12 mouse cellular contexts compared by ENCODE assay signal in the genomic region with DNA sequence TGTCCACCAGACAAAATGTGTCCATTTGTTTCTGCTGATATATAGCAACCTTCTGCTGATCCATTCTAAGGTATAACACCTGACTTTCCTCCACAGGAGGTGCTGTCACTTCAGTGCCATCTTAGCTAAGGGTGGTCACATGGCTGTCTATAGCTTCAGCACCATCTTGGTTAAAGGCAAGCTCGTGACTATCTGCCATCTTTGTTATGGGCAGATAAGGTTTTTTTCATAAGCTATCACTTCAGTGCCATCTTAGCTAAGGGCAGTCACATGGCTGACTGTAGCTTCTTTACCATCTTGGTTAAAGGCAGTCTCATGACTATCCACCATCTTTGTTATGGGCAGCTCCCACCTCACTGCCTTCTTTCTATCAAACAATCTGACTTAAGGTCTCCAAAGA. TPM values are rescaled to one million over a fixed set of nuclear protein-coding genes. Genes with fewer than 3 reads are reported as not detected.
A peak's percentile ranks its signal among the peaks of the same experiment; 100 is the strongest.
DNase-seq lines count a peak whose midpoint lies in the region; ATAC-seq and TF ChIP-seq lines count a peak whose summit lies in the region.
"Had no signal": no experiment of that assay in that cellular context is flagged by ENCODE, and none has a peak within 500 bp of the region (broad histone marks: within the 10 kb centered on the region; RNA-seq: fewer than 3 reads in every experiment).

No protein-coding gene starts in this region.

- ATAC-seq in liver, embryonic 11.5 days (replicated peaks; ENCODE audit: low FRiP score): peak; percentile 49; the same call in 1 of the 2 replicates
- peak; percentile 87 for ATAC-seq in hindbrain, embryonic 12.5 days (ENCODE audit: low FRiP score)
- ATAC-seq in neural tube, embryonic 14.5 days (ENCODE audit: low read depth): peak; percentile 93

- H3K27me3 ChIP-seq in liver, embryonic 11.5 days (replicated peaks; ENCODE audit: control insufficient read depth, insufficient read depth, low read length): no peaks in the 10 kb centered on the region
- peaks cover 3 to 11% of the 10 kb centered on the region in 2 experiments; a peak in 3 of 4 replicates for H3K27me3 ChIP-seq in MEL (ENCODE audit: control insufficient read depth in 1 of 2, insufficient read depth in 2 of 2, low read length in 2 of 2)
- no peaks in the 10 kb centered on the region for H3K27me3 ChIP-seq in hindbrain, embryonic 12.5 days
- no peaks in the 10 kb centered on the region for H3K27me3 ChIP-seq in neural tube, embryonic 14.5 days (ENCODE audit: control insufficient read depth, insufficient read depth, low read length)
- H3K27me3 ChIP-seq: heart, embryonic 12.5 days had no signal

- no peaks in the 10 kb centered on the region for H3K9me3 ChIP-seq in liver, embryonic 11.5 days (ENCODE audit: control insufficient read depth, low read length)
- no peaks in the 10 kb centered on the region for H3K9me3 ChIP-seq in MEL (replicated peaks; ENCODE audit: insufficient read depth, low read length)
- H3K9me3 ChIP-seq in hindbrain, embryonic 12.5 days (replicated peaks): no peaks in the 10 kb centered on the region
- H3K9me3 ChIP-seq in neural tube, embryonic 14.5 days (ENCODE audit: control insufficient read depth, low read length): no peaks in the 10 kb centered on the region
- H3K9me3 ChIP-seq: heart, embryonic 12.5 days had no signal

- no peak for TF ChIP-seq CTCF in MEL (IDR thresholded peaks at IDR 0.05 in 2 of 3, conservative IDR thresholded peaks at IDR 0.05 in 1 of 3; ENCODE audit: control insufficient read depth in 1 of 3, insufficient read depth in 1 of 3, low read depth in 2 of 3, low read length in 3 of 3, poor library complexity in 1 of 3, severe bottlenecking in 1 of 3)

- no peak overlapping the region for H3K27ac ChIP-seq in liver, embryonic 11.5 days (ENCODE audit: low read depth, low read length)
- no peak overlapping the region for H3K27ac ChIP-seq in MEL (ENCODE audit: control insufficient read depth, low read depth, low read length)
- no peak overlapping the region for H3K27ac ChIP-seq in hindbrain, embryonic 12.5 days
- H3K27ac ChIP-seq in neural tube, embryonic 14.5 days (ENCODE audit: low read depth, low read length): no peak overlapping the region

- TF ChIP-seq EP300 in MEL (IDR thresholded peaks at IDR 0.05; ENCODE audit: low read depth in 1 of 2, low read length in 2 of 2): no peak

- DNase-seq in liver, embryonic 11.5 days (ENCODE audit: low spot score): no peak
- no peak for DNase-seq in liver
- peak; percentile 73 for DNase-seq in MEL (ENCODE audit: low read depth, low spot score)
- DNase-seq in urinary bladder, postnatal 4 days (ENCODE audit: low spot score in 2 of 2): no peak
- no peak for DNase-seq in c-Kit-positive CD71-positive TER-119-positive erythroid progenitor cells, embryonic 14.5 days (ENCODE audit: low spot score)
- DNase-seq in cerebellum, adult 9-10 months: no peak
- DNase-seq: cerebellum, adult 18-20 months had no signal

- H3K79me2 ChIP-seq in MEL (ENCODE audit: control insufficient read depth, insufficient read depth, low read length, poor library complexity): no peaks in the 10 kb centered on the region

- 59% methylated on average over 1 of the region's 1 CpGs for WGBS in liver, embryonic 11.5 days
- 78% methylated on average over 1 of the region's 1 CpGs for WGBS in hindbrain, embryonic 12.5 days
- 78% methylated on average over 1 of the region's 1 CpGs for WGBS in neural tube, embryonic 14.5 days

- no peak for TF ChIP-seq POLR2A in MEL (IDR thresholded peaks at IDR 0.05; ENCODE audit: control insufficient read depth in 1 of 2, insufficient read depth in 1 of 2, low read depth in 1 of 2, low read length in 2 of 2, poor library complexity in 1 of 2)

- no peaks in the 10 kb centered on the region for H3K4me1 ChIP-seq in liver, embryonic 11.5 days (replicated peaks; ENCODE audit: control insufficient read depth, insufficient read depth, low read length)
- no peaks in the 10 kb centered on the region for H3K4me1 ChIP-seq in MEL (ENCODE audit: control insufficient read depth in 1 of 2, insufficient read depth in 2 of 2, low read length in 2 of 2)
- no peaks in the 10 kb centered on the region for H3K4me1 ChIP-seq in hindbrain, embryonic 12.5 days
- no peaks in the 10 kb centered on the region for H3K4me1 ChIP-seq in neural tube, embryonic 14.5 days (ENCODE audit: control insufficient read depth, insufficient read depth, low read length)
- H3K4me1 ChIP-seq: heart, embryonic 12.5 days had no signal

- H3K9ac ChIP-seq in liver, embryonic 11.5 days (ENCODE audit: low read depth, low read length): no peak overlapping the region
- no peak overlapping the region for H3K9ac ChIP-seq in MEL (ENCODE audit: control insufficient read depth, low read depth, low read length, poor library complexity, severe bottlenecking)
- H3K9ac ChIP-seq in hindbrain, embryonic 12.5 days: no peak overlapping the region
- no peak overlapping the region for H3K9ac ChIP-seq in neural tube, embryonic 14.5 days (replicated peaks; ENCODE audit: low read depth, low read length)
- H3K9ac ChIP-seq: heart, embryonic 12.5 days had no signal

- H3K4me2 ChIP-seq in liver, embryonic 11.5 days: no peak overlapping the region
- H3K4me2 ChIP-seq in hindbrain, embryonic 12.5 days (replicated peaks): no peak overlapping the region
- no peak overlapping the region for H3K4me2 ChIP-seq in neural tube, embryonic 14.5 days (ENCODE audit: low read depth, low read length)
- H3K4me2 ChIP-seq: heart, embryonic 12.5 days had no signal

- TF ChIP-seq RAD21 in MEL (IDR thresholded peaks at IDR 0.05; ENCODE audit: low read depth, low read length): no peak

- H3K36me3 ChIP-seq in liver, embryonic 11.5 days (ENCODE audit: control insufficient read depth, insufficient read depth, low read length): no peaks in the 10 kb centered on the region
- no peaks in the 10 kb centered on the region for H3K36me3 ChIP-seq in MEL (ENCODE audit: control insufficient read depth in 1 of 2, insufficient read depth in 2 of 2, low read length in 2 of 2)
- no peaks in the 10 kb centered on the region for H3K36me3 ChIP-seq in hindbrain, embryonic 12.5 days
- no peaks in the 10 kb centered on the region for H3K36me3 ChIP-seq in neural tube, embryonic 14.5 days (ENCODE audit: control insufficient read depth, insufficient read depth, low read length)
- H3K36me3 ChIP-seq: heart, embryonic 12.5 days had no signal

- no peak overlapping the region for H3K4me3 ChIP-seq in liver, embryonic 11.5 days (ENCODE audit: low read depth, low read length)
- no peak overlapping the region for H3K4me3 ChIP-seq in MEL (ENCODE audit: control insufficient read depth in 1 of 2, insufficient read depth in 1 of 2, low read depth in 2 of 2, low read length in 2 of 2)
- H3K4me3 ChIP-seq in hindbrain, embryonic 12.5 days: no peak overlapping the region
- no peak overlapping the region for H3K4me3 ChIP-seq in neural tube, embryonic 14.5 days (ENCODE audit: low read depth, low read length)
- H3K4me3 ChIP-seq: heart, embryonic 12.5 days had no signal

TF ChIP-seq in MEL, 35 proteins besides CTCF, POLR2A, EP300 and RAD21:
- peak; percentile 67 for TF ChIP-seq ZNF384 (IDR thresholded peaks at IDR 0.05; ENCODE audit: low read depth, low read length)
- peak; percentile 17; the same call in 1 of the 2 replicates for TF ChIP-seq RCOR1 (IDR thresholded peaks at IDR 0.05; ENCODE audit: low read depth, low read length)
- TF ChIP-seq POLR2AphosphoS5 (IDR thresholded peaks at IDR 0.05; ENCODE audit: borderline replicate concordance, low read depth, low read length): no peak
- TF ChIP-seq GATA1 (IDR thresholded peaks at IDR 0.05; ENCODE audit: low read depth, low read length): peak; percentile 47; the same call in 1 of the 2 replicates
- TF ChIP-seq HCFC1 (IDR thresholded peaks at IDR 0.05; ENCODE audit: low read depth, low read length): peak; percentile 83
- TF ChIP-seq MAFK (IDR thresholded peaks at IDR 0.05; ENCODE audit: borderline replicate concordance, low read depth, low read length): no peak
- peak in 1 of 2 experiments; percentile 71; a peak in 2 of 4 replicates for TF ChIP-seq USF2 (IDR thresholded peaks at IDR 0.05; ENCODE audit: borderline replicate concordance in 1 of 2, insufficient read depth in 1 of 2, low read depth in 1 of 2, low read length in 2 of 2)
- TF ChIP-seq NRF1 (IDR thresholded peaks at IDR 0.05; ENCODE audit: insufficient read depth, low read depth, low read length, poor library complexity, severe bottlenecking): peak; percentile 30; the same call in 1 of the 2 replicates
- no peak for TF ChIP-seq UBTF (IDR thresholded peaks at IDR 0.05; ENCODE audit: borderline replicate concordance, insufficient read depth, low read depth, low read length)
- TF ChIP-seq MYC (IDR thresholded peaks at IDR 0.05; ENCODE audit: low read depth, low read length): 0 out of 2 replicates have a peak, but pooled peaks have one; percentile 33
- TF ChIP-seq MAX (IDR thresholded peaks at IDR 0.05; ENCODE audit: low read length): peak; percentile 52; the same call in 1 of the 2 replicates
- TF ChIP-seq USF1 (IDR thresholded peaks at IDR 0.05; ENCODE audit: low read depth, low read length): peak; percentile 92

RNA-seq across cellular contexts. Expression of a gene that starts 23.4 kb away (rescaled TPM):
- polyA plus RNA-seq in liver, embryonic 11.5 days (2014; fragmentation: Nextera tagmentation; extraction: Ambion mirVana): not detected in 2 replicates
- not detected in 2 replicates for total RNA-seq in MEL (2012; rRNA removed)
- not detected for polyA plus RNA-seq in MEL (2012; ENCODE audit: insufficient read depth in 1 of 2, insufficient read length in 2 of 2, low read depth in 1 of 2, low replicate concordance in 2 of 2, missing spikeins in 1 of 2)
- not detected in 2 replicates for polyA plus RNA-seq in hindbrain, embryonic 12.5 days (2016; fragmentation: Nextera tagmentation; extraction: Ambion mirVana)
- not detected in 2 replicates for polyA plus RNA-seq in neural tube, embryonic 14.5 days (2014; fragmentation: Nextera tagmentation; extraction: Ambion mirVana)
- polyA plus RNA-seq: heart, embryonic 12.5 days; neural tube, embryonic 11.5 days had no signal

RNA-seq across cellular contexts. Expression of a gene that starts 42.5 kb away (rescaled TPM):
- not detected in 2 replicates for polyA plus RNA-seq in liver, embryonic 11.5 days (2014; fragmentation: Nextera tagmentation; extraction: Ambion mirVana)
- total RNA-seq in MEL (2012; rRNA removed): not detected in 2 replicates
- polyA plus RNA-seq in MEL (2012; ENCODE audit: insufficient read depth in 1 of 2, insufficient read length in 2 of 2, low read depth in 1 of 2, low replicate concordance in 2 of 2, missing spikeins in 1 of 2): not detected
- polyA plus RNA-seq in hindbrain, embryonic 12.5 days (2016; fragmentation: Nextera tagmentation; extraction: Ambion mirVana): not detected in 2 replicates
- polyA plus RNA-seq in neural tube, embryonic 14.5 days (2014; fragmentation: Nextera tagmentation; extraction: Ambion mirVana): not detected in 2 replicates
- total RNA-seq: left cerebral cortex, postnatal 36 days had no signal
- polyA plus RNA-seq: heart, embryonic 12.5 days; neural tube, embryonic 11.5 days had no signal

RNA-seq across cellular contexts. Expression of a gene that starts 45.2 kb away (rescaled TPM):
- polyA plus RNA-seq in liver, embryonic 11.5 days (2014; fragmentation: Nextera tagmentation; extraction: Ambion mirVana): 35.1 and 35.6 TPM in 2 replicates
- 9.6 and 11.8 TPM in 2 replicates for total RNA-seq in MEL (2012; rRNA removed)
- polyA plus RNA-seq in MEL (2012; ENCODE audit: insufficient read depth in 1 of 2, insufficient read length in 2 of 2, low read depth in 1 of 2, low replicate concordance in 2 of 2, missing spikeins in 1 of 2): 10 to 100 TPM in 1 of 2 experiments, not detected in 1; 17.1 TPM
- 68.4 and 74.9 TPM in 2 replicates for polyA plus RNA-seq in hindbrain, embryonic 12.5 days (2016; fragmentation: Nextera tagmentation; extraction: Ambion mirVana)
- 79.5 and 79.8 TPM in 2 replicates for polyA plus RNA-seq in neural tube, embryonic 14.5 days (2014; fragmentation: Nextera tagmentation; extraction: Ambion mirVana)
